Mouse (Mus musculus): ENCODE measurements around the gene Rictor. TPM values are rescaled to one million over a fixed set of nuclear protein-coding genes. Genes with fewer than 3 reads are reported as not detected.

The Rictor gene
- polyA plus RNA-seq (2012) = 1.9 and 5.9 TPM in 2 replicates

DNA sequence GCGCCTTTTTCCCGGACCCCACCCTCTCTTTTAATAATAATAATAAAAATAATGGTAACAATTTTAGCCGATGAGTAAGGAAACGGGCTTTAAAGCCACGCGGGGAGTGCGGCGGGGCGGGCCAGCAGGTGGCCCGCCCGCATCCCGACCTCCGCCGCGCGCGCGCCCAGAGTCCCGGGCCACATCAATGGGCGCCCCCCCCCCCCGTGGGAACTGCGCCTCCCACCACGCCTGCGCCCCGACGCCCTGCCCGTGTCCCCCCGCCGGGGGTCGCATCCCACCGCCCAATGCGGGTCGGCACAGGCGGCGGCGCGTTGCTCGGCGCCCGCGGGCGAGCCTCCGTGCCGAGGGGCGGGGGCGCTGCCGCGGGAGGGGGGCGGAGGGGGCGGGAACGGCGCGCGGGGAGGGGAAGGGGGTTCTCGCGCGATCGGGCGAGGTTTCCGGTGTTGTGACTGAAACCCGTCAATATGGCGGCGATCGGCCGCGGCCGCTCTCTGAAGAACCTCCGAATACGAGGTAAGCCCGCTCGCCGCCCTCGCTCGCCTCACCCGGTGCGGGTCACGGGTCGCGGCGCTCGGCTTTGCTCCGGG is at the start of gene Rictor:
TSS of gene Rictor (plus strand) at position 444 of the 590 bp plus-strand sequence.
- no peak for TF ChIP-seq GATA1 (IDR thresholded peaks at IDR 0.05; ENCODE audit: low read length)

DNA sequence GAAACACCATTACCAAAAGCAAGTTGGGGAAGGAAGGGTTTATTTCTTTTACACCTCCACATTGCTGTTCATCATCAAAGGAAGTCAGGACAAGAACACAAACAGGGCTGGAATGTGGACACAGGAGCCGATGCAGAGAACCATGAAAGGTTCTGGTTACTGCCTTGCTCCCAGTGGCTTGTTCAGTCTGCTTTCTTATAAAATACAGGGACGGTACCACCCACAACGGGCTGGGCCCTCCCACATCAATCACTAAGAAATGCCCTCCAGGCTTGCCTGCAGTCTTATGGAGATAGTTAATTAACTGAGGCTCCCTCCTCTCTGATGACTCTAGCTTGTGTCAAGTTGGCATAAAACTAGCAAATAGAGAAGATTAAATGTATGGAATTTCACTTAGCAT is 46.2 kb upstream of the Rictor start:
- no peak for TF ChIP-seq GATA1 (IDR thresholded peaks at IDR 0.05; ENCODE audit: low read length)

GRCm38 (mm10) chr15:6663991-6664390 is 44.2 kb upstream of the Rictor start:
- TF ChIP-seq GATA1 (IDR thresholded peaks at IDR 0.05; ENCODE audit: low read length) = no peak

- TF ChIP-seq GATA1 (IDR thresholded peaks at IDR 0.05; ENCODE audit: low read length) = no peak
Observed at GRCm38 (mm10) chr15:6666072-6666471, 42.1 kb upstream of the Rictor start.

GRCm38 (mm10) chr15:6668793-6669437 is 39.3 kb upstream of the Rictor start:
- no peak for TF ChIP-seq GATA1 (IDR thresholded peaks at IDR 0.05; ENCODE audit: low read length)

DNA sequence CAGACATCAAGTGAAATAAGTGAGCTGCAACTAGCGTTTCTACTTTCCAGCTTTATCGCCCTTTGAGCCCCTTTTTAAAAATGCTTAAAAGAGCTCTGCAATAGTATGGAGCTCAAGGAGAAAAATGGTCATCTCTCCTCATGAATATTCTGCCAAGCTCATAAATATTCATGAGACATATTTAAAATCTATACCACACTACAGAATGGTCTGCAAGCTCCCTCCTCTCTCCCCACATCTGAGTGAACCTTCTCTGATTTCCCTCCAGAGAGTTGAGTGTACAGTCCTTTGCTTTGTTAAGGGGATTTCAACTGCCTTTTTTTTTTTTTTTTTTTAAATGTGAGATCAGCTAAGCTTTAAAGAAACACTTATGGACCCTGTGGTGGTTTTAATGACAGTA is 29.7 kb upstream of the Rictor start:
- TF ChIP-seq GATA1 (IDR thresholded peaks at IDR 0.05; ENCODE audit: low read length) = no peak

DNA sequence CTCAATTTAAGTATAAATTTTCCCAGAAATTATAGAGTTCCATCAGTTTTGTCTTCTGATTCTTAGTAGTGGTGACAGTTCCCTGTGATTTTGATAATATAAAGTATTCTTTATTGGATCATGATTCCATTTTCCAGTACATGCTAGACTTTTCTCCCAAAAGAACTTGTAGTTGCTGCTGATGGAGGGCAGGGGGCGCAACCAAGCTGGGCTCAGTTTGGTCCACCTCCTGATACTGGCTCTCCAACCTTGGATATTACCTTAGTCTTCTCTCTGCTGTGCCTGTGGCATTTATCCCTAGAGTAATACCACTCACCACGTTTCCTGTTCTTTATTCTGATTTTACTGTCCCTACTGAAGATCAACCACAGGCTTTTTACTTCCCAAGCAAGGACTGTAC is 6.0 kb upstream of the Rictor start:
- no peak for TF ChIP-seq GATA1 (IDR thresholded peaks at IDR 0.05; ENCODE audit: low read length)

DNA sequence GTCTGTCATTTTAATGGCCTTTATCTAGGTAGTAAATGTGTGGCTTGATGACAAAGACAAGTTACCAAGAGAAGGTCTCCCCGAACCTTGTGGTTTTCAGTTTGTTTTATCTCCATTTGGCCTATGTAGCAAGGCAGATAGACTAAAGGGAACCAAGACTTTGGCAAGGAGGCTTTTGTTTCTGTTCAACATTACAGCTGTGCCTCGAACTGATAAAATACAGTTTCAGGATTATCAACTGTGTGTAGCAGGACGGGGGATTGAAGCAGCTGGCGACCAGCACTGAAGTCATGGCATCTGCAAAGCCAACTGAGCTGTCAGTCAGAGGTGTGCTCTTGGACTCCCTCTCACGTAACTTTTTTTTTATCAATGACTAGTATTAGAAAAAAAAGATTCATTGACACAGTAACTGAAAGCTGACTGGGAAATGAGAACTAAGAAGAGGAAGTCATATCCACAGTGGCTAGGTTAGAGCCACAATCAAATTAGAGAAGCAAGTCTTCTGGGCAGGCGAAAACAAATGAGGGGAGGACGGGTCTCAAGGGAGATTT is 2.8 kb upstream of the Rictor start:
- peak; percentile 100 for TF ChIP-seq GATA1 (IDR thresholded peaks at IDR 0.05; ENCODE audit: low read length)

DNA sequence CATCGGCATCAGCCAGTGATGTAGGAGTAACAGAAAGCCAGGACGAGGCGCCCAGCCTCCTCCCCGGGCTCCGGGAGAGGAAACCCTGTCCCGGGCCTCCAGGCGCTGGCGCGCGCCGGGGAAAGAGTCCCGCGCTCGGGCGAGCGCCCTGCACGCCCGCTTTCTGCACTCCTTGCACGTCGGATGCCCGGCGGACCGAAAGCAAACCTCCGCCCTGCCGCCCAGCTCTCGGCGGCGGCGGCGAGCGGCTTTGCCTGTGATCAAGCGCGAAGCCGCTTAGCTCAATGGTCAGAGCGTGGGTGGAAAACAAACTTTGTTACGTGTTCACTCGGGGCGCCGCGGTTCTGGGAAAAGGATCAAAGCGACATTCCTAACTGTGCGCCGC is 636 bp upstream of the Rictor start:
- TF ChIP-seq GATA1 (IDR thresholded peaks at IDR 0.05; ENCODE audit: low read length) = no peak

DNA sequence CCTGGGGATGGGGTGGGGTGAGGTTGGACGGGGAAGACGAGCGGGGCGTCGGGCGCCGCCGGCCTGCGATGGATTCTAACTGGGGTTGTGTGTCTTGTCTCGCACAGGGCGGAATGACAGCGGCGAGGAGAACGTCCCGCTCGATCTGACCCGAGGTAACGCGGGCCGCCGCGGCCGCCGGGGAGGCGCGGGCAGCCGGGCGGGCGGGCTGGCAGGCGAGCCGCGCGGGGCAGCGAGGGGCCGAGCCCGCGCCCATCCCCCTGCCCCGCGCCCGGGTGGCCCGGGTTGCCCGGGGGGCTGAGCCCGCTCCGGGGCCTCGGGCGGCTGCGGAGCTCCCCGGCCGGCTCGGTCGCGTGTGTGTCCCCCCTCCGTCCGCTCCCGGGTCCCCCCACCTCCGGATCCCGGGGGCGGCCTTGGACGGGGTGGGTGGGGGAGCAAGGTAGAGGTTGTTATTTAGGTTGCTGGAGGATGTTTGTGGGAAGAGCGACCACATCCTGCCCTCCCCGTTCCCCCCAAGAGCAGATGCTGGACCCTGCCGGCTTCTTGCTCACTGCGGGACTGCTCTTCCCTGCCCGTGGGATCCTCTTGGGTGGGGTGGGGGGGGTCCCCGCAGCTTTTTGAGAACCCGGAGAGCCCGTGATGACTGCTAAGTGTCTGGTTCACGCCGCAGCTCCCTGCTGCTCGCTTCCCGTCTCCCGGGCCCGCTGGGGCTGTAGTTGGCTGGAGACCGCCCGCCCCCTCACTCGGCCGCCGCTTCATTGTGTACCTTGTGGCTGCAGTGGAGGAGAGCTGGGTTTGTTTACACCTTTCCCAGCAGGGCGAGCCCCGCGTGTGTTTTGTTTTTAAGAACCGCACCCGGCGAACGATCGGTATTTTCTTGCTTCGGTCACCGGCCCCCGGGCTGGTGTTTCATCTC is 605 bp downstream of the Rictor start:
- no peak for TF ChIP-seq GATA1 (IDR thresholded peaks at IDR 0.05; ENCODE audit: low read length)

- no peak for TF ChIP-seq GATA1 (IDR thresholded peaks at IDR 0.05; ENCODE audit: low read length)
Observed at GRCm38 (mm10) chr15:6709618-6710017, 1.4 kb downstream of the Rictor start.

- TF ChIP-seq GATA1 (IDR thresholded peaks at IDR 0.05; ENCODE audit: low read length) = no peak
Observed at GRCm38 (mm10) chr15:6710341-6710740, 2.2 kb downstream of the Rictor start.

- TF ChIP-seq GATA1 (IDR thresholded peaks at IDR 0.05; ENCODE audit: low read length) = no peak
Observed at GRCm38 (mm10) chr15:6711226-6711625, 3.0 kb downstream of the Rictor start.

DNA sequence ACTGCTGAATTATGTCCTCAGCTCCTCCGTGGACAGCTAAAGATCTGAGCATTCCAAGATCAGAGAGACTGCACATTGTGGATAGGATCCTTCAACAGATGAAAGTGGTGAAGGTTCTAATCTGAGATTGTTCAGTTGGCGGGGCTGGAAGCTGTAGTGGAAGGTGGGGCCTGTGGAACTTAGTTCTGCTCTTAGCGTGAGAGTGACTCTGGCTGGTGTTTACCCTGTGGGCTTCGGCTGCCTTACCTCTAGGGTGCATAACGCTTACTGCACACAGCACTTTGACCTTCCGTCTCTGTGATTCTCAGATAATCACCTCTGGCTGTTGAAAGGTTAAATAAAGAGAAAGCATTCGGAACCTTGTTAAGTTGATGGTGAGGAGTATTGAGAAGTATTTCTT is 6.6 kb downstream of the Rictor start:
- no peak for TF ChIP-seq GATA1 (IDR thresholded peaks at IDR 0.05; ENCODE audit: low read length)

DNA sequence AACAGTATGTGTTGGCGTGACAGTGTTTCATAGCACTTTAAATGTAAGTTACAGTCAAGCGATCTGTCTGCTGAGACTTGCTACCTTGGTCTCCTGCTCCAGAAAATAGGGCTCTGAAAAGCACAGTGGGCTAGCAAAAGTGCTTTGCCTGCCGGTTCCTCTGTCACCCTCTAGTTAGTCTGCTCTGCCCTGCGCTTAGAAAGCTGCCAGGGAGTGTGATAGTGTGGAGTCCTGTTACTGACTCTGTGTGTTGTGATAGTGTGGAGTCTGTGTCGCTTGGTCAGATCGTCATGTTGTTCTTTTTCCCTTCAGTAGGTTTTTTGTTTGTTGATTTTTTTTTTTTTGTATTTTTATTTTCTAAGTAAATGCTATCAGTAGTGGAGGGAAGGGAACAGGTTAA is 7.1 kb downstream of the Rictor start:
- no peak for TF ChIP-seq GATA1 (IDR thresholded peaks at IDR 0.05; ENCODE audit: low read length)

- TF ChIP-seq GATA1 (IDR thresholded peaks at IDR 0.05; ENCODE audit: low read length) = no peak
Observed at GRCm38 (mm10) chr15:6721385-6721784, 13.2 kb downstream of the Rictor start.

Data from G1E-ER4 (cell line).